In the genomic region with DNA sequence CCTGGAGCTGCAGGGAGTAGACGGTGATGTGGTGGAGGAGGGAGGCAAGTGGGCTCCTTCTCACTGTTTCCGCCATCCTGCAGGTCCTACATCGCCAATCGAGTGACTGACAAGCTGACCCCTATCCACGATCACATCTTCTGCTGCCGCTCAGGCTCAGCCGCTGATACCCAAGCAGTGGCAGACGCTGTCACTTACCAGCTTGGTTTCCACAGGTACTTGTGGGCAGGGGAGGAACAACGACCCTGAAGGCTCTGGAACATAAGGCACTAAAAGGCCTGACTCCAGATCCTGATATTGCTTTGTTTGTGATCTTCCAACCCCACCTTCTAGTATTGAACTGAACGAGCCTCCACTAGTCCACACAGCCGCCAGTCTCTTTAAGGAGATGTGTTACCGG, we compare ENCODE assay signal across 11 mouse cellular contexts. TPM values are rescaled to one million over a fixed set of nuclear protein-coding genes. Genes with fewer than 3 reads are reported as not detected.
DNase-seq lines count a peak whose midpoint lies in the region; ATAC-seq and TF ChIP-seq lines count a peak whose summit lies in the region.
"Had no signal": no experiment of that assay in that cellular context is flagged by ENCODE, and none has a peak within 500 bp of the region (broad histone marks: within the 10 kb centered on the region; RNA-seq: fewer than 3 reads in every experiment).

No protein-coding gene starts in this region.

- H3K4me2 ChIP-seq in hindbrain, embryonic 16.5 days (ENCODE audit: low read length) = peak overlapping the region; percentile 73
- peak overlapping the region; percentile 68 for H3K4me2 ChIP-seq in midbrain, embryonic 15.5 days

- H3K9me3 ChIP-seq in embryonic facial prominence, embryonic 10.5 days = no peaks in the 10 kb centered on the region
- no peaks in the 10 kb centered on the region for H3K9me3 ChIP-seq in hindbrain, embryonic 16.5 days (ENCODE audit: control insufficient read depth, low read length)
- H3K9me3 ChIP-seq in midbrain, embryonic 15.5 days = no peaks in the 10 kb centered on the region

- no peak for TF ChIP-seq POLR2A in kidney, adult 2 months (IDR thresholded peaks at IDR 0.05; ENCODE audit: low read depth, low read length)

- no peaks in the 10 kb centered on the region for H3K27me3 ChIP-seq in kidney, adult 2 months (replicated peaks; ENCODE audit: control insufficient read depth, insufficient read depth, low read length)
- H3K27me3 ChIP-seq in embryonic facial prominence, embryonic 10.5 days (replicated peaks; ENCODE audit: low read depth, poor library complexity, severe bottlenecking) = 0 out of 2 replicates have a peak, but pooled peaks cover 1% of the 10 kb centered on the region
- no peaks in the 10 kb centered on the region for H3K27me3 ChIP-seq in hindbrain, embryonic 16.5 days (replicated peaks; ENCODE audit: control insufficient read depth, insufficient read depth, low read length)
- no peaks in the 10 kb centered on the region for H3K27me3 ChIP-seq in midbrain, embryonic 15.5 days (replicated peaks)
- H3K27me3 ChIP-seq: Patski had no signal

- ATAC-seq in hindbrain, embryonic 16.5 days = no peak
- ATAC-seq in midbrain, embryonic 15.5 days (replicated peaks) = no peak
- ATAC-seq: Patski had no signal

- H3K9ac ChIP-seq in hindbrain, embryonic 16.5 days (ENCODE audit: low read depth, low read length) = peak overlapping the region; percentile 76; the same call in 1 of the 2 replicates
- H3K9ac ChIP-seq in midbrain, embryonic 15.5 days = no peak overlapping the region

- no peak for TF ChIP-seq CTCF in kidney, adult 2 months (conservative IDR thresholded peaks at IDR 0.05; ENCODE audit: insufficient read depth, insufficient read length, low read depth, low read length)

- peaks cover 6% of the 10 kb centered on the region; the same call in 1 of the 2 replicates for H3K4me1 ChIP-seq in kidney, adult 2 months (ENCODE audit: control insufficient read depth, insufficient read depth, low read length)
- H3K4me1 ChIP-seq in embryonic facial prominence, embryonic 10.5 days = peaks cover 9% of the 10 kb centered on the region
- peaks cover 10% of the 10 kb centered on the region for H3K4me1 ChIP-seq in hindbrain, embryonic 16.5 days (ENCODE audit: control insufficient read depth, insufficient read depth, low read depth, low read length)
- peaks cover 15% of the 10 kb centered on the region for H3K4me1 ChIP-seq in midbrain, embryonic 15.5 days

- 0 out of 2 replicates have a peak overlapping the region, but pooled peaks have one; percentile 21 for H3K4me3 ChIP-seq in kidney, adult 2 months (ENCODE audit: insufficient read depth, low read depth, low read length)
- H3K4me3 ChIP-seq in embryonic facial prominence, embryonic 10.5 days = peak overlapping the region; percentile 82
- H3K4me3 ChIP-seq in hindbrain, embryonic 16.5 days (ENCODE audit: low read length) = peak overlapping the region; percentile 74
- H3K4me3 ChIP-seq in midbrain, embryonic 15.5 days = peak overlapping the region; percentile 71

- WGBS in kidney, adult 2 months = 86% methylated on average over 12 of the region's 12 CpGs
- 90% methylated on average over 12 of the region's 12 CpGs for WGBS in embryonic facial prominence, embryonic 10.5 days
- 89% methylated on average over 11 of the region's 12 CpGs for WGBS in hindbrain, embryonic 16.5 days
- WGBS in midbrain, embryonic 15.5 days = 91% methylated on average over 12 of the region's 12 CpGs

- no peak overlapping the region for H3K27ac ChIP-seq in kidney, adult 2 months (ENCODE audit: insufficient read depth, low read depth, low read length)
- no peak overlapping the region for H3K27ac ChIP-seq in embryonic facial prominence, embryonic 10.5 days (replicated peaks)
- H3K27ac ChIP-seq in hindbrain, embryonic 16.5 days (ENCODE audit: low read depth, low read length) = no peak overlapping the region
- H3K27ac ChIP-seq in midbrain, embryonic 15.5 days = no peak overlapping the region

- H3K36me3 ChIP-seq in kidney, adult 2 months (ENCODE audit: control insufficient read depth, insufficient read depth, low read length) = no peaks in the 10 kb centered on the region
- peaks cover 38% of the 10 kb centered on the region for H3K36me3 ChIP-seq in embryonic facial prominence, embryonic 10.5 days (replicated peaks)
- peaks cover 23% of the 10 kb centered on the region for H3K36me3 ChIP-seq in hindbrain, embryonic 16.5 days (ENCODE audit: control insufficient read depth, insufficient read depth, low read length)
- H3K36me3 ChIP-seq in midbrain, embryonic 15.5 days (replicated peaks) = peaks cover 19% of the 10 kb centered on the region; the same call in 1 of the 2 replicates

- no peak for DNase-seq in kidney, adult 2 months
- no peak for DNase-seq in kidney, adult 8-10 months
- DNase-seq in embryonic facial prominence, embryonic 10.5 days (ENCODE audit: low spot score) = no peak
- DNase-seq in c-Kit-positive CD71-positive TER-119-positive erythroid progenitor cells, embryonic 14.5 days (ENCODE audit: low spot score) = no peak
- no peak for DNase-seq in layer of hippocampus, postnatal 10 days (ENCODE audit: low spot score in 2 of 2)
- DNase-seq in B cell, adult 2 months = no peak
- DNase-seq: right cerebral cortex, adult 18-20 months had no signal

RNA-seq across cellular contexts. Expression of a gene that starts 1.0 kb away (rescaled TPM):
- 335 and 398 TPM in 2 replicates for polyA plus RNA-seq in kidney, adult 2 months (2012; rRNA removed)
- polyA plus RNA-seq in embryonic facial prominence, embryonic 10.5 days (2016; fragmentation: Nextera tagmentation; extraction: Ambion mirVana) = 1,123 and 1,132 TPM in 2 replicates
- 775 and 820 TPM in 2 replicates for polyA plus RNA-seq in hindbrain, embryonic 16.5 days (2015; fragmentation: Nextera tagmentation; extraction: Ambion mirVana)
- polyA plus RNA-seq in midbrain, embryonic 15.5 days (2015; fragmentation: Nextera tagmentation; extraction: Ambion mirVana) = 777 and 795 TPM in 2 replicates
- 100 to 1,000 TPM; 221 to 229 TPM for total RNA-seq in layer of hippocampus, postnatal 10 days (2021)

RNA-seq across cellular contexts. Expression of a gene that starts 6.5 kb away (rescaled TPM):
- not detected in 2 replicates for polyA plus RNA-seq in kidney, adult 2 months (2012; rRNA removed)
- polyA plus RNA-seq in embryonic facial prominence, embryonic 10.5 days (2016; fragmentation: Nextera tagmentation; extraction: Ambion mirVana) = not detected in 2 replicates
- polyA plus RNA-seq in hindbrain, embryonic 16.5 days (2015; fragmentation: Nextera tagmentation; extraction: Ambion mirVana) = not detected in 2 replicates
- polyA plus RNA-seq in midbrain, embryonic 15.5 days (2015; fragmentation: Nextera tagmentation; extraction: Ambion mirVana) = not detected in 2 replicates
- total RNA-seq in layer of hippocampus, postnatal 10 days (2021) = not detected
- total RNA-seq: layer of hippocampus, adult 18-20 months had no signal
- polyA plus RNA-seq: Patski had no signal

RNA-seq across cellular contexts. Expression of a gene that starts 7.2 kb away (rescaled TPM):
- polyA plus RNA-seq in kidney, adult 2 months (2012; rRNA removed) = 2.8 and 3.3 TPM in 2 replicates
- 0.43 and 0.44 TPM in 2 replicates for polyA plus RNA-seq in embryonic facial prominence, embryonic 10.5 days (2016; fragmentation: Nextera tagmentation; extraction: Ambion mirVana)
- polyA plus RNA-seq in hindbrain, embryonic 16.5 days (2015; fragmentation: Nextera tagmentation; extraction: Ambion mirVana) = 0.39 and 0.40 TPM in 2 replicates
- 0.14 and 0.27 TPM in 2 replicates for polyA plus RNA-seq in midbrain, embryonic 15.5 days (2015; fragmentation: Nextera tagmentation; extraction: Ambion mirVana)
- not detected for total RNA-seq in layer of hippocampus, postnatal 10 days (2021)
- total RNA-seq: layer of hippocampus, adult 18-20 months had no signal
- polyA plus RNA-seq: Patski had no signal

RNA-seq across cellular contexts. Expression of a gene that starts 11.8 kb away (rescaled TPM):
- polyA plus RNA-seq in kidney, adult 2 months (2012; rRNA removed) = 0.15 TPM in 1 of 2 replicates, not detected in the other
- not detected in 2 replicates for polyA plus RNA-seq in embryonic facial prominence, embryonic 10.5 days (2016; fragmentation: Nextera tagmentation; extraction: Ambion mirVana)
- polyA plus RNA-seq in hindbrain, embryonic 16.5 days (2015; fragmentation: Nextera tagmentation; extraction: Ambion mirVana) = 0.34 TPM in 1 of 2 replicates, not detected in the other
- 0.46 TPM in 1 of 2 replicates, not detected in the other for polyA plus RNA-seq in midbrain, embryonic 15.5 days (2015; fragmentation: Nextera tagmentation; extraction: Ambion mirVana)
- not detected for total RNA-seq in layer of hippocampus, postnatal 10 days (2021)
- total RNA-seq: layer of hippocampus, adult 18-20 months had no signal
- polyA plus RNA-seq: Patski had no signal

RNA-seq across cellular contexts. Expression of a gene that starts 13.7 kb away (rescaled TPM):
- 16.6 and 18.0 TPM in 2 replicates for polyA plus RNA-seq in kidney, adult 2 months (2012; rRNA removed)
- polyA plus RNA-seq in embryonic facial prominence, embryonic 10.5 days (2016; fragmentation: Nextera tagmentation; extraction: Ambion mirVana) = 3.2 and 3.7 TPM in 2 replicates
- 20.6 and 21.4 TPM in 2 replicates for polyA plus RNA-seq in hindbrain, embryonic 16.5 days (2015; fragmentation: Nextera tagmentation; extraction: Ambion mirVana)
- 13.8 and 14.8 TPM in 2 replicates for polyA plus RNA-seq in midbrain, embryonic 15.5 days (2015; fragmentation: Nextera tagmentation; extraction: Ambion mirVana)
- total RNA-seq in layer of hippocampus, postnatal 10 days (2021) = 10 to 100 TPM; 25.0 to 25.6 TPM

Comparison
In these comparisons a context has a peak if more than half of its experiments do, and no peak if none do; other contexts are left out.
1. H3K4me3 ChIP-seq: peak in every context shown above with its lines; median percentile 82 in embryonic facial prominence, embryonic 10.5 days; 74 in hindbrain, embryonic 16.5 days; 71 in midbrain, embryonic 15.5 days; 21 in kidney, adult 2 months.